Mouse (Mus musculus): ENCODE data around the gene Glb1.
"Not testable (repeated sequence)": the region's sequence is repeated elsewhere in the genome, so short reads cannot be mapped to it uniquely, and the experiment has no call there.

The Glb1 gene

DNA sequence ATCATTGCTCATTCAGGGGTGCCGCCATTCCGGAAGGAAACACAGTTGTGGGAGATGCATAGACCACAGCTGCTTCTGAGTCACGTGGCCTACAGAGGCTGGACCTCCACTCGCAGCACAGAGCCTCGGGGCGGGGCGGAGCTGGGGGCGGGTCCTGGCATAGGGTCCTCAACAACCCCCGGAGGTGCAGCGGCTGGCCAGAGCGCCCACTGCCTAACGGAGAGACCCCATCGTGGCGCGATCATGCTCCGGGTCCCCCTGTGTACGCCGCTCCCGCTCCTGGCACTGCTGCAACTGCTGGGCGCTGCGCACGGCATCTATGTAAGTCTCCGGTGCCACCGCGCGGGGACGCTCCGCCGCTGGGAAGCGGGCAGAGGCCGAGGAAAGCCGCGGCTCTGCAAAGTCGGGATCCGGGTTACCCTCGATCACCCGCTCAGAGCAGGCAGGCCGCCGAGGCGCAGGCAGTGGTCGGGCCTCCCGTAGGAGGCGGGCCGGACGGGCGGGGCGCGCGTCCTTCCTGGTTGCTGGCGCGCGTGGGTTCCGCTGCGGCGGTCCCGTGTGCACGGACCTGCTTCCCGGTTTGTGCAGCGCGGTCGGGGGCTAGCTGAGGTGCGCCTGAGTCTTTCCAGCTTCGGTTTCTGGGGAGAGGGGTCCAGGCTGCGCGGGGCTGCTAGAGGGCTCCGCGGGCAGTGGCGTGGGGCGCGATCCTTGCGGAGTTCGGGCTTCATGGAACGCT is at the start of gene Glb1, which contains the start of gene Tmppe:
TSS of gene Glb1 (plus strand) at position 128 of the 736 bp plus-strand sequence.
TSS of gene Tmppe (plus strand) at position 157 of the 736 bp plus-strand sequence.
- peak; percentile 84 to 86 for DNase-seq (ENCODE audit: low spot score in 2 of 2)

DNA sequence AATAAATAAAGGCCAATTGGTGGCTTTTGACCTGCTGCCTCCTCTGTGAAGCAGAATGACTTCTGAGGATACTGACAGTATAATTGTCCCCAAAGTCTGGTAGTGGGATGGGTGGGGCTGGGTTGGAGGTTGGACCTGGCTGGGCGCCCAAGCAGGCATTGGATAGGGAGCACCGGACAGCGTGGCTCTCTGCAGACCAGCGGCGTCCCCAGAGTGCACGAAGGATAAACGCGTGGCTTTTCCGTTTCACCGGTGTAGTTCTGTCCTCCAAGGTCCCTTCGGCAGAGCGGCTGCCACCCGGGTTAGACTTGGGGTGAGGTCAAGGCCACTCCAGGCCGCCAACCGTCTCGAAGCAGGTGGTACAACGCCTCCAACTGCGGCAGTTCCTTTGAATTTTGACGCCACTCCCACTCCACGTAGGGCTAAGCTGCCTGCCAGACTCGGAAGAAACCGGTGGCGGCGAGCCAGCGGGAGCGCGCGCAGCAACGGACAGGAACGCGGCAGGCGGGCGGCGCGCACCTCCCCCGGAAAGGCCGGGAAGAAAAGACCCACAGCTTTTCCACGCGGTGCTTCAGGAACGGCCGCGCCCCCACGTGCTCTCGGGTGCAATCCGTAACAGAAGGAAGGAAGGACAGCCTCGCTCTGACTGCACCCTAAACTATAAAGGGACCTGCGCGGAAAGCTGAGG is 32.9 kb upstream of the Glb1 start:
- DNase-seq (ENCODE audit: low spot score in 2 of 2), result peak; percentile 40 to 45

DNA sequence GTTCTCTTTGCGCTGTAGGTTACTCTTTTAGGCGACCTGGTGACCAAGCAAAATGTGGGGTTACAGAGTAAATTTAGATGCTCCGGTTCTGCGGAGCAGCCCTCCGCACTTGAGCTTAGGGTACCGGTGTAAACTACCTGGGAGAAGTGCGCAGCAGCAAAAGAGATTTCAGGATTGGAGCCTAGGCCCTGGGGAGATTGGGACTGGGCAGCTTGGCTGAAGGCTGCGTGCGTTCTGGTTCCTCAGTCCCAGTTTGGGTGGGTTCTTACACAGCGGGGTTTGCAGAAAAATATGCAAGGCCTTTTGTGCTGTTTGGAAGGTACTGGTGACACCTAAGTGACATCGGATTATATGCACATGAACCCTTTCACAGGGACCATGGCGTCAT is 32.4 kb upstream of the Glb1 start:
- DNase-seq (ENCODE audit: low spot score in 2 of 2), result no peak

DNA sequence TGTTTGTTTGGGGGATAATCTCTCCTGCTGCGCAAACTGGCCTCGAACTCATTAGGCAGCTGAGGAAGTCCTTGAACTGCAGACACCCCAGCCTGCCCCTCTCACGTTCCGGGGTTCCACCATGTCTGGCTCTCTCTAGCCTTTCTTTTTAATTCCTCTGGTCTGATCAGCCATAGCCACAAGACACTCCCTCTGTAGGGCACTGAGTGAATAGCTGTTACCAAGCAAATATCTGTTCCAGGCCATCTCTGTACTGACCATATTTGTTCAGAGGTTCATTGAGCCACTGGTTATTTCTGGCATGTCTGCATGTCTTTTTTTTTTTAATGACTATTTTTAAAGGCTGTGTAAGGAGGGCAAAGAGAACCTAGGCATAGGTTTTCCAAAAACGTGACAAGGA is 31.5 kb upstream of the Glb1 start:
- not testable (repeated sequence) for DNase-seq (ENCODE audit: low spot score in 2 of 2)

DNA sequence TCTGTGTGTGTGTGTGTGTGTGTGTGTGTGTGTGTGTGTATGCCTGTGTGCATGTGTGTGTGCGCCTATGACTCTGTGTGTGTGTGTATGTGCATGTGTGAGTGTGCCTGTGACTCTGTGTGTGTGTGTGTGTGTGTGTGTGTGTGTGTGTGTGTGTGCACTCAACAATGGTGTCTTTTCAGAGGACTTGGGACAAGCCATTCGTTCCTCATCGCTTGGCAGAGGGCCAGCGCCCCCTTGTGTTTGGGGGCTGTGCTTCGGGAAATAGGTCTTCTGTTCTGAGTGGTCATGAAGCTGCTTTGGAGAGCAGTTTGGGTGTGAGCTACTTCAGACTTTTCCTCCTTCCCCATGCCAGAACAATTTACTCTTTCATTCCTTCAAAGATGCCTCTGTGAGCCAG is 29.2 kb upstream of the Glb1 start:
- not testable (repeated sequence) for DNase-seq (ENCODE audit: low spot score in 2 of 2)

DNA sequence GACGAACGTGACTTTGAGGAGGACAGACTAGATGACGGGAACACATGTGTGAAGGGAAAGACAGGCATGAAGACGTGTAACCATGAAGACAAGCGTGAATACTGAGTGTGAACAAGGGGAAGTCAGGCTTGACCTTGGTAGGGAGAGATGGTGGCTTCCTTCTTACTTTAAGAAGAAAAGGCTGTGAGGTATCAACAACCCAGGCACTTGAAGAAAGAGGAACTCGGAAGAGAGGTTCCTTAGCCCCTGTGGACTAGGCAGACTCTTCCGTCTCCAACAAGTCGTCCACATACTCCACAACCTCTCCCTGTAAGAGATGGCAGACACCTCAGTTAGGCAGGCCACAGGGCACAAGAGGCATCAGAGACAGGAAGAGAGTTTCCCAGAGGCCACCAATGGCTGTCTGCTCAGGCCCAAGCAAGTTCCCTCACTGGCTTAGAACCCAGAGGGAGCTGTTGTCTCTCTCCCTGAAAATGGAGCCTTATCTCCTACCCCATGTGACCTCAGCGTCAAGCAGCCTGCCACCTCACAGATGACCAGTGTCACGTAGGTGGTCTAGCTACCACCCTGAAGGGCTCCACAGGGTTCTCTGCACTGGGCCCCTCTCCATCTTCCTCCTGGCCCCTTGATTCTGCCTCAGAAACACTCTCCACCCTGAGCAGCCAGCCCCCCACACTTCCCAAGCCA is 25.5 kb upstream of the Glb1 start:
- DNase-seq (ENCODE audit: low spot score in 2 of 2), result no peak

DNA sequence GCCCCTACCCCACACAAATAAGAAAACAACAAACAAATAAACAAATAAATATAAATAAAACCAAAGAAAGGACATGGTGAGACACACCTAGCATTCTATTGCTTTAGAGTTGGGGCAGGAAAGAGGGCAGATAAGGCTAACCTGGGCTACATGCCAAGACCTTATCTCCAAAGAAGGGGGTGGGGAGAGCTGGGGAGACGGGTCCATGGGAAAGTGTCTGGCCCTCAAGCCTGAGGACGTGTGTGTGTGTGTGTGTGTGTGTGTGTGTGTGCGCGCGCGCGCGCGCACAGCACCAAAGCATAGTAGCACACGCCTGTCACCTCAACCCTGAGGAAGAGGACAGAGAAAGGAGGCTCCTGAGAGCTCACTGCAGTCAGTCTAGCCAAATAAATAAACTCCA is 23.7 kb upstream of the Glb1 start:
- no peak for DNase-seq (ENCODE audit: low spot score in 2 of 2)

DNA sequence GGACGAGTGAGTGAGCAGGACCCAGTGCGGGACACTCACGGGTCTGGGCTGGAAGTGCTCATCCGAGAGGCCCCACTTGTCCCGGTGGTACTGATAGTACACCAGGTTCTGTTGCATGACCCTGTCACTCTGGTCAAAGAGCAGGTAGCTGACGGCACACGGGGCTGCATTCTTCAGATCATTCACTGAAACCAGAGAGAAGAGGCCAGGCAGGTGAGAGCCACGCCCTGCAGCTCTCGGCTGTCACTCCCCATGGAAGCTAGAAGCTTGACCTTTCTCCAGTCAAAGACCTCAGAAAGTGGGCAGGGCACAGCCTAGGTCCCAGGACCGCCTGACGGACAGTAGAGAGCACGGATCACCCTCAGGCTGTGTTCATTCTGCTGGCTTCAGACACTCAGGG is 21.0 kb upstream of the Glb1 start:
- no peak for DNase-seq (ENCODE audit: low spot score in 2 of 2)

DNA sequence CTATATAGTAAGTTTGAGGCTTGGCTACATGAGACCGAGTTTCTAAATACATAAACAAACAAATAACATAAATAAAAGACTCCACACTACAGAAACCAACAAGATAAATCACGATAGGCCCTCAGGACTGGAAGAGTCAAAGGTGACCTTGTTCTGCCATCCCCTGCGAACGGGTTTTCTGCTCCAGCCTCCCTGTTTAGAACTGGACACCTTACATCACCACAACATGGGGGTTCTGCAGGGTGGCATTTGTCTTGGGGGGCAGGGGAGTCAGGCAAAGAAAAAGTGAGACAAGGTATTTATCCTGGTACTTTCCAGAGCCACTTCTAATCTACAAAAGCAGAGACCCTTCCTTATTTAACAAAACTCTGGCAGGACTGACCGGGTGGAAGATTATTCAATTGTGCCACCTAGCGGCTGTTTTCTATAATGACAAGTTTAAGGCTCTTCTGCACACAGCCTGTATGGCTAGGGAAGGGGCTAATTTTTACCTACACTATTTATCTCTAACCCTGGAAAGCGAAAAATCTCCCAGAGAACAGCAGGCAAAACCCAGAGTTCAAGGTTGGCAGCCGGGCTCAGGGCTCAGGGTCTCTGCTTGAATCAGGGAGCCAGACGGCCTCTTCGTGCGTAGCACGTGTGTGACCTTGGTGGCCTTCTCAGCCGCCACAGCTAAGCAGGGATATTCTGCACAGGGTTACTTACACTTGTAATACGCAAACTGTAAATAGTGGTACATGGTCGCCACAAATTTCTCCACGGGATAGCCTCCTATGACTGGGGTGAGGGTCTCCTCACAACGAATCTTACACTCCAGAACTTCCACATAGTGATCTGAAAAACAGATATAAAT is 19.8 kb upstream of the Glb1 start:
- no peak for DNase-seq (ENCODE audit: low spot score in 2 of 2)

DNA sequence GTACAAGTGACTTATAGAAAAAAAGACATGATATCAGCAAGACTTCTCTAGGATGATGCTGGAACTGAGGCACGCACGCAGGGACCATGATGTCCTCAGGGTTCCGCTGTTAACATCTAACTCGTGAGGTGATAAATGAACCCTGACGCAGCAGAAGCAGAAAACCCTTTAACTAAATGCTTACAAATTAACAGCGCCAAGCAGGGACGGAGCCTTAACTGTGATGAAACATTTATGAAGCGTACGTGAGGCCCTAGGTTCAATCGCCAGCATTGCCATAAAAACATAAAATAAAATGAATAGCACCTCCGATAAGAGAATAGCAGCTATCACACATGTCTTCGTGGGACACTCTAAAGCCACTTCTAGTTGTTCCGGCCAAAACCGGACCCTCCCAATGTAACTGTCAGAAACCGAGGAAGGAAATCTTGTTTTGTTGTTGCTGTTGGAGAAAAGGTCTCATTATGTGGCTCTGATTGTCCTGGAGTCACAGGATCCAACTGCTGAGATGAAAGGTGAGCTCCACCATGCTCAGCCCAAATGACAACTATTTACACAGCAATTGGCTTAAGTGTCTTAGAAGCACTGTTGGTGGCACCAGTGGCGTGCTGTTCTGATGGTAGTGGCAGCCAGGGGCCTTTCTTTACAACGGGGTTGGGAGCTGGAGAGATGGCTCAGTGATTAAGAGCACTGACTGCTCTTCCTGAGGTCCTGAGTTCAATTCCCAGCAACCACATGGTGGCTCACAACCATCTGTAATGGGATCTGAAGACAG is 17.8 kb upstream of the Glb1 start:
- no peak for DNase-seq (ENCODE audit: low spot score in 2 of 2)

DNA sequence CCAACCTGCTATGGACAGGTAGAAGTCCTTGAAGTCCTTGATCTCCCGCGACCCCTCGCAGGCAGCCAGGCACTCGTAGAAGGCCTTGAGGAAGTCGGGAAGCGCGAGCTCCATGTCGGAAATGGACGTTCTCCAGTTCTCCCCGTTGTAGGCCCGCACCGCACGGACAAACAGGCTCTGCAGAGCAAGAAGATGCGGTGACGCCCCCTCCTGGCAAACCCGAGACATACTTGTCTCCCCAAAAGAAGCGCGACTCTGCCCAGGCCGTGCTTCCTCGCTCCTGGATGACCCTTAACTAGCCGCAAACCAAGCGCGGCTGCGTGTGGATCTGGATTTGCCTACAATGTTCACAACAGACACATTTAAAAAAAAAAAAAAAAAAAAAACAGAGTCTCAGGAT is 16.2 kb upstream of the Glb1 start:
- no peak for DNase-seq (ENCODE audit: low spot score in 2 of 2)

DNA sequence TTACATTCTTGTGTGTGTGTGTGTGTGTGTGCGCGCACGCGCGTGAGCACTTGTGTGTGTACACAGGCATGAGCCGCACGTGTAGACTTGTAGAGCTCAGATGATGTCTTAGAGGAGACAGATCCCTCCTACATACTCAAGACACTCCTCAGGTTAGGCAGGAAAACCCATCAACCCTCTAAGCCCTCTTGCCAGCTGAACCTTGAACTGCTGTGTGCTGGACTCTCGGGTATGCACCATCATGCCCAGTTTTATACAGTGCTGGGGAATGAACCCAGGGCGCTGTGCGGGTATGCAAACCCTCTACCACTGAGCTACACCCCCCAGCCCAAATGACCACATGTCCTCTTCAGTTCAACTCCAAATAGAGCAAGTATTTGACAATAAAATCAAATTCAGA is 15.7 kb upstream of the Glb1 start:
- DNase-seq (ENCODE audit: low spot score in 2 of 2), result no peak

DNA sequence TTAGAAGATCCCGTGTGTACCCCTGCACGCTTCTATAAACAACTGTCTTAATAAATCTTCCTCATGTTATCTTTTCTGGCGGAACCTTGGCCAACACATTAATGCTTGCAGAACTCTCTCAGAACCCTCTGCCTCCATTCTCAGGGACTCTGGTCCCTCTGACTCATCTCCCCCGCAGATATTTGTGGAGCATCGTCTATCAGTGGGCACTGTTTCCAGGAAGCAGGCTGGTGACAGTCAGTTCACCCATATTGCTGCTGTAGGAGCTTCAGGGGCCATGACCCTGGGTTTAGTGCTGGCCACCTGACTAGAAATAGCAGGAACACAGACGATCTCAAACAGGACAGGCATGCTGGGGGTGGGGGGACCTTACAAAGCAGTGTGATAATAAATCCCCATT is 13.8 kb upstream of the Glb1 start:
- DNase-seq (ENCODE audit: low spot score in 2 of 2), result no peak

DNA sequence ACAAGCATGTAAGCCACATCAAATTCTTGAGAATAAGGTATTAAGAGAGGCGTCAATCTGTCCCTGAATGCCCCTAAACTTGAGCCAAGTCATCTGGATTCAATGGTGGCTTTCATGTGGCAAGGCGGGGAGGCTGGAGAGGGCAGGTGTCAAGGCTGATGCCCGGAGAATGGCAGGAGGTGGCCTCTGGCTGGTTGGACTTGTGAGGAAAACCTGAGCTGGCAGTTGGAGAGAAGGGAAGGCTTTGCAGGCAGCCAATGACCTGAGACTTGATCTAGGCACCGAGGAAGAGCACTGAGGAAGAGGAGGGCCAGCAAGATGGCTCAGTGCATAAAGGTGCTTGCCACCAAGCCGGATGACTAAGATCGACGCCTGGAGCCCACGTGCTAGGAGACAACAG is 12.6 kb upstream of the Glb1 start:
- DNase-seq (ENCODE audit: low spot score in 2 of 2), result no peak

DNA sequence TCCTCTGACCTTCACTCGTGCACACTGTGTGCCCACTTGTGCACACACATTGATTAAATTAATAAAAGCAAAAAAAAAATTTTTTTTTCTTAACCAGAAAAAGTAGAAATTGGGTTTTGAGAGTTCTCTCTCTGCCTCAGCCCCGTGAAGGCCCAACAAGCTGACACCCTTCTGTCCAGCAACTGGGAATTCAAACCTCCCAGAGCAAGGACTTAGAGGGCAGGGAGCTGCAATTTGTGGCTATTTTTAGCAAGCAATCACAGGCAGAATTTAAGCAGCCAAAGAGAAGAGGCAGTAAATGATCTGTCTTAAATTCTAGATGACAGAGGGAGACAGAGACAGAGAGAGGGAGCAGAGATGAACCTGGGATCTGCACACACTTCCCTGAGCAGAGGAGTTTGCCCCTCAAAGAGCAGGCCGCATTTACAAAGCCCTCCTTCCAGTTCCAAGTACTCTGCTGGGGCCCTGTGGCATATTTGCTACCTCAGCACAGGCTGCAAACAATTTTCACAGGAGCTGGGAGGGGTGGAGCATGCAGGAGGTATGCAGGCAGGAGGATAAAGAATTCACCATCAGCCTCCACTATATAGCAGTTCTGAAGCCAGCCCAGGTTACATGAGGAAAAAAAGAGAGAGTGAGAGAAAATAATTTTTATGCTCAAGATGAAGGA is 12.0 kb upstream of the Glb1 start:
- DNase-seq (ENCODE audit: low spot score in 2 of 2), result no peak

DNA sequence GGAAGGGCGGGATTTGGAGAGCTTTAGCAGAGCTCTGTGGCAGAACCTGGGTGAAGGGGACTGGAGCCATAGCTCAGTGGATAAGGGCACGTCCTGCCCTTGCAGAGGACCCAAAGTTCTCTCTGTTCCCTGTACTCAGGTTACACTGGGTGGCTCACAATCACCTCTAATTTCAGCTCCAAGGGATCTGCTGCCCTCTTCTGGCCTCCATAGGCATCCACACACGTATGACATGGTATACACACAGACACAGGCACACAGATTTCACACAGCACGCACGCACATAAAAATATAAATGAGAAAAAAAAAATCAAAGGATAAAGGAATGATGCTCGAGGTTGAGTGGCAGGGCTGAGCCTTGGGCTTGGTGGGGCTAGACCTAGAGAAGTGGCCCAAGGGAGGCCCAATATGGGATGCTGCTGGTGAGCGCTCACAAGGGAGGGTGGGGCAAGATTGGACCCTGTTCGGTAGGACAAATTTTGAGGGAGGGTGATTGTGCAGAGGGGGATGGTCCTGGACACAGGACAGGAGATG is 11.4 kb upstream of the Glb1 start:
- DNase-seq (ENCODE audit: low spot score in 2 of 2), result no peak

DNA sequence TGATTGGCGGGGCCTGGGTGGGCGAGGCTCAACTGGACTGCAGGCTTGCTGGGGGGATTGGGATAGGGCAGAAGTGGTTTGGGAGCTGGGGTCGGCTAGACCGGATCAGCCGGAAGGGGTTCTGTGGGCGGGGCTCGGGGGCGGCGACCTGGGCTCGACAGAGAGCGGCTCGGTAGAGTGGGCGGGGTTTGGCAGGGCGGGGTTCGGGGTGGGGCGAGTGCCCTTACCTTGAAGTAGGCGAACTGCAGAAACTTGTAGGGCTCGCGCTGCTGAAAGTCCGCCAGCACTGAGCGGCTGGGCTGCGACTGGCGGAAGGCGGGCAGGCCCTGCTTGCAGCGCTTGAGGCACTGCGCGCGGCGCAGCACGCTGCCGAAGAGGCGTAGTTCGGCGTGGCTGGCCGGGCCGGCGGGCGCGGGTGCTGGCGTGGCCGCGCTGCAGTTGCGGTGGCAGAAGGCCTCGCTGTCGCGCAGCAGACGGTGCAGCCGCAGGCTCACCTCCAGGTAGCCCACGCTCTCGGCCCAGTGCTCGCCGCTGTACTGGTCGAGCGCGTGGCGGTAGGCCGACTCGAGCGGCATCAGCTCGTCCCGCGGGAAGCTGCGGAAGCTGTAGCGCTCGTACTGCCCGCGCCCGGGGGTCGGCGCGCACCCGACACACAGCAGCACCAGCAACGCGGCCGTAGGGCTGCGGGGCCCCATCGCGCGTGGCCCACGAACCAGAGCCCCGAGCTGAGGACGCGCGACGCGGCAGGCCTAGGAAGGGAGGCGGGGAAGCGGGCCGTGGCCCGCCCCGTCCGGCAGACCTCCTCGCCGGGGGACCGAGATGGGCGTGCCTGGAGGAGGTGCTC is 10.7 kb upstream of the Glb1 start, which contains the start of gene Crtap:
TSS of gene Crtap (minus strand) at position 771 of the 844 bp plus-strand sequence.
- peak; percentile 65 to 66 for DNase-seq (ENCODE audit: low spot score in 2 of 2)

DNA sequence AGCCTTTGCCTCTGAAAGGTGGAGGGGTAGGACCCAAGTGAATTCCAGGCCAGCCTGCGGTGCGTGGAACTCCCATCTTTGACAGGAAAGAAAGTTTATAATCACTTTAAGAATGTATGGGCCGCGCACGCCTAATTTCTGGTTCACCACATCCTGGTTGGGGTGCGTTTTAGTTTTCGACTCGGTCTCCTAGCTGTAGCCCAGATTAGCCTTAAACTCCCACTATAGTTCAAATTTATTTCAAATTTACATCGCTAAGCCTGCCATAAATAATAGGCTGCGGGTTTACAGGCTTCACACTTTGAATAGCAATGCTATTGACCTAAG is 10.2 kb upstream of the Glb1 start:
- DNase-seq (ENCODE audit: low spot score in 2 of 2), result no peak

DNA sequence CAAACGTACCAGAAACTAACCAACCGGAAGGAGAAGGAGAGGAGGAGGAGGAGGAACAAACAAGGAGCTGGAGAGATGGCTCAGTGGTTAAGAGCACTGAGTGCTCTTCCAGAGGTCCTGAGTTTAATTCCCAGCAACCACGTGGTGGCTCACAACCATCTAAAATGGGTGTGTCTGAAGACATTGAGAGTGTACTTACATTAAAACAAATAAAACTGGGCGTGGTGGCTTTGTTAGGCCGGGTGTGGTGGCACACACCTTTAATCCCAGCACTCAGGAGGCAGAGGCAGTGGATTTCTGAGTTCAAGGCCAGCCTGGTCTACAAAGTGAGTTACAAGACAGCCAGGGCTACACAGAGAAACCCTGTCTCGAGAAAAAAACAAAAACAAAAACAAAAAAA is 6.7 kb upstream of the Glb1 start:
- DNase-seq (ENCODE audit: low spot score in 2 of 2), result not testable (repeated sequence)

Data from spleen, postnatal 36 days (tissue).